Mouse (Mus musculus) layer of hippocampus, postnatal 25 days (tissue): Measurements from ENCODE around the gene Lrp6. TPM values are rescaled to one million over a fixed set of nuclear protein-coding genes. Genes with fewer than 3 reads are reported as not detected.

Source experiments
- DNase-seq, 2 experiments: peaks; one replicate each; pipeline ENCODE4 v3.0.0; 2022; ENCODE audit warnings: mixed read lengths in 2 of 2, low spot score in 1 of 2; ENCODE audit errors: extremely low spot score in 1 of 2
- total RNA-seq, 2 experiments: library from RNA; stranded (reverse); gene quantifications; 2 replicates each; pipeline ENCODE4 v1.2.3; 2021

The Lrp6 gene
- total RNA-seq, result 10 to 100 TPM; 48.3 to 49.3 TPM

DNA sequence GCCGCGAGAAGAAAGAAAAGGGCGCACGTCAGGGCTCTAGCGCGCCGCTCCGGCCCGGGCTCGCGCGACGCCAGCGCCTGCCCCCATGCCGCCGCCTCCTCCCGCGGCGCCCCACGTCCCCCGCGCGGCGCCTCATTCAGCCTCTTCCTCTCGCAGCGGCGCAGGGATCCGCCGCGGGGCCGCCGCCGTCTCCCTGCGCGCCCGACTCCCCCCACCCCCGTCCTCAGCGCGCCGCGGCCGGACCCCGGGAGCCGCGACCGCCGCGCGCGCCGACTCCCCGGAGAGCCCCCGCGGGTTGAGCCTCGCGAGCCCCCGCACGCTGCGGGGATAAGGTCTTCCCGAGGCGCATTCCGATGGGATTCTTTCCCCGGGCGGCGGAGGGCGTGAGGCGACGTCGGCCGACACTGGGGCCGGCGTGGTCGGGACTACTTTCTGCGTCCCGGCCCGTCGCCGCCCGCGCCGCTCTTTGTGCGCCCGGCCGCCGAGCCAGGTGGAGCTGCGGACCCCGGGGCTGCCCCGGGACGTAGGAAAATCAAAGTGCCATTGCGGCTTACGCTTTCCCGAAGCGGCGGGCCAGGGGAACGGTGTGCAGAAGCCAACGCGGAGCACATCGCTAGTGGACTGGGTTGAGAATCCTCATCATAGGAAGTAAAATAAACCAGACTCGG lies at the start of gene Lrp6:
TSS of gene Lrp6 (minus strand) at position 148 of the 668 bp plus-strand sequence.
- DNase-seq, result peak; percentile 69 to 87

DNA sequence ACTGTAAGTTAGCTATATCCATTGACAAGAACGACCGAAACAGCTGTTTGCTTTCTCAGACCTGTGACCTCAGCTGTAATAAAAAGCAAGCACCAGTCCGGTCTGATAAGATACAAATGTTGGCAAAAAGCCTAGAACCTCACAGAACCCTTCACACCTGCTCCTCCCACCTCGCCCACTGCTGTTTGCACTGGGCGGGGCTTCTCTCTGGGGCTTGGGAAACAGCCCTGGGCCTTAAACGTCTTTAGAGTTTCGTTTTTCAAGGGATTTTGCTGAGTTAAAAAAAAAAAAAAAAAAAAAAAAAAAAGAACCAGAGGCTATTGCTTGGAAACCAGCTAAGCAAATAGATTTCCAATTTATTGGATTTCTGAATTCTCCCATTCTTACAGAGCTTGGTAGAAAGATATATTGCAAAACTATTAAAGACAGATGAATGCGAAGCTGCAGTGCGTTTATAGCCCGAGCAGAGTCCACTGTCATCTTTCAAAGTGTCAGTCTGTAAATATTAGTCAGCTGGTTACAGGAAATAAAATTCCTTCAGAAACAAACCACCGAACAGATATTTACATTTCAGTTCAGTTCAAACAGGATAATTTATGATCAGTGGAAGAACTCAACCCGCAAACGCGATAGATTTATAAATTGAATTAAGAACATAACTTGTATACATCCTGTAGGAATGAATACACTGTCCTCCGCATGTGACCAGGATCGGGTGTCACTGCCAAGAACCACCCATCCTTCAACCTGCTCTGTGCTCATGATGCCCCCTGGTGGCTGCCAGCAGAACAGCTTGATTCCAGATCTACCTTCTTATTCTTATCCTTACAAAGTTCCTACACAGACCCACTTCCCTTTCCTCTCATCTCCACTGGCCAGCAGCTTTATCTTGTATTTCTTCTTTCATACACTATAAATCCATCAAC lies 48.2 kb upstream of the Lrp6 start:
- peak; percentile 75 to 93 for DNase-seq

DNA sequence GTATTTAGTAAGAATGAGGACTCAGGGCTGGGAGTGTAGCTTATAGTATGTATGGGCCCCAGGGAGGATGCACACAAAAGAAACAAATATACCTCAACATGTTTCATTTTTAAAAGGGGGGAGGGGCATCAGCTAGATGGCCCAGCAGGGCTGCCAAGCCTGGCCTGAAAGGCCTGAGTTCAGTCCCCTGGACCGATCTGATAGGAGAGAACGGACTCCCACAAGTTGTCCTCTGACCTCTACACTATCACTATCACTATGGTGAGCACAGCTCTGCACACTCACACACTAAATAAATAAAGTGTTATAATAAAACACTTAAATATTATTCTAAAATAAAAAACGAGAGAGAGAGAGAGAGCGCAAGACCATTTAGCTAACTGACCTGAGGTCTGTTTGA lies 47.6 kb upstream of the Lrp6 start:
- no peak for DNase-seq

DNA sequence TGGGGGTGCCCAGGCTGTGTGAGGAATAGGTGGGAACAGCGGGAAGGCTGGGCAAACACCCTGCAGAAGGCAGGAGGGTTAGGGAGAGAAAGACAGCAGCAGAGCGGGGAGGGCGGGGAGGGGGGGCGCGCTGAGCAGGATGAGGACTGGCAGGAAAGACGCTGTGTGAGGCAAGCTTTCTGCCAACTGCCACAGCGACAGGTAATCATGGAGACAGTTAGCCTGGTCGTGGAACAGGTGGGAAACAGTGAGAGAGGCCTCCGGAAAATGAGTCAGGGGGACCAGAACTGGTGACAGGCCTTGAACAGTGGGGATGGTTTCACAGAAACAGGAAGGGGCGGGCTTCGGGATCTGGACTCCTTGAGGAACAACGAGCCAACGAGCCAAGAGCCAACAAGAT lies 45.1 kb upstream of the Lrp6 start:
- no peak for DNase-seq

DNA sequence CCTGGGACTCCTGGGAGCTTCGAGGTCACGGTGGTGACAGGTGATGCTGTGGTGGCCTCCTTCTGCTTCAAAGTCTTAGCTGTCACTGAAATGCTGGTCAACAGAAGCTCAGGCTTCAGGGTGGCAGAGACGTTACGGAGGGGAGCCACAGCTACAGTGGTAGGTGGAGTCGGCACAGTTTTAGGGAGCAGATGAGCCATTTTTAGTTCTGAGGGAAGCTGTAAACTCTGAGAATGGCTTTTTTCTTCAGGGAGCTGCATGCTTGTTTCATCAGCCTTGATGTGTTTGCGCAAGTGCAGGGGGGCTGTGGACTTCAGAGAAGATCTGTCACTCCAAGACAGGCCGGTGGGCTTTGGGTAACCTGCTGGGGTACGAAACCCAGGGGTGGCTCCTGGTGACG lies 43.6 kb upstream of the Lrp6 start:
- DNase-seq, result no peak

DNA sequence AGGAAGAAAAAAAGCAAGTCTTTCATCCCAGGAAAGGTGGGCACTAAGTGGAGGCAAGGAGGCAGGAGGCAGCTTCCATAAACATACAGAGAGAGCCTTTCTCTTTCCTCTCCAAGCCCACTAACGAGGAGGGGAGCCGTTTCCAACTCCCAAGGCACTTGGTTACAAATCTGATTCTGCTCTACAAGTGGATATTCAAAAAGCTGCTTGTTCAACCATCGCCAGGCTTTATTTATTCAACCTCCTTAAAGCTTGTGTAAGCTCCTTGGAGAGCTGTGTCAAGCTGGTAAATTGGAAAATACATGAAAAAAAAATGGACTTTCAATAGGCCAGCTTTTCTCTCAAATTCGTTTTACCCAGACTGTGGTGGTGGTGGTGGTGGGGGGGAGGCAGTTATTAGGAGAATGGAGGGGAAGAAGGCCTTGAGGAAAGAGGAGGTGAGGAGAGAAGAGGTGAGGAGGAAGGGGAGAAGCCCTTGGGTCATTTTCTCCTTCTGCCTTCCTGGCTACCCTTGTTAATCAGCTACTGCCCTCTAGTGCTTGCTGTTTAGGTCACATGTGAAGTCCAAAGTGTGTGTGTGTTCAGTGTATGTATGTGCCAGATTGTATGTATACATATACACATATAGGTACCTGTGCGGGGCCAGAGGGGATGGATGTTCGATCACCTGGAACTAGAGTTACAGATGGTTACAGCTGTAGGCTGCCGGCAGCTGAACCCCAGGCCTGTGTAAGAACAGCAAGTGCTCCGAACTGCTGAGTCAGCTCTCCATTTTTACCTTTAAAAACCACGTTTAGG lies 40.4 kb upstream of the Lrp6 start:
- no peak for DNase-seq

DNA sequence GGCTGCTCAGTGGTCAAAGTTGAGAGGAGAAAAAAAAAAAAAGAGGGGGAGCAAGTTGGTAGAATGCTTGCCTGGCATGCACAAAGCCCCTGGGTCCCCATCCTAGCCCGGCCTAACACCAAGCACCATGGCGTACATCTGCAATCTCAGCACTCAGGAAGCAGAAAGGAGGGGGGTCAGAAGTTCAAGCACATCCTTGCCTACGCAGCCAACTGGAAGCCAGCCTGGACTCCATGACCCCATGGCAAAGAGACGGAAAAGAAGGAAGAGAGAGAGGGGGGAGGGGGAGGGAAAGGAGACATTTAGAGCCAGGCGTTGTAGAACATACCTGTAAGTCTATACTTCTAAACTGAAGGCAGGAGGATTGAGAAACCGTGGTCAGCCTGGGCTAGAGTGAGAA lies 39.8 kb upstream of the Lrp6 start:
- no peak for DNase-seq

DNA sequence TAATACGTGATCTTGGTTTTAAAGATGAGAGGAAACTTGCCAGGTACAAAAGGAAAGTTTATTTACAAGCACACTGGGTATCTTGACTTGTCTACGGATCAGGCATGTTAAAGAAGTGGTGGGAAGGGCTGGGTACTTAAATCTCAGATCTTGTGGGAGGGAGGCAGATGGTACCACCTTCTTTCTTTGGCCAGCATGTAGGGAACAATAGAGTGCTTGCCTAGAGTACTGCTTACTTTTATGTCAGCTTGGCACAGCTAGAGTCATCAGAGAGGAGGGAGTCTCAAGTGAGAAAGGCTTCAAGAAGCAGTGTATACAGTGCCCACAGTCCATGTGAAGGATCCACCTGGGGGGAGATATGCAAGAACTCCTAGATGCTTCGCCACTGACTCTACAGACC lies 38.4 kb upstream of the Lrp6 start:
- DNase-seq, result no peak

DNA sequence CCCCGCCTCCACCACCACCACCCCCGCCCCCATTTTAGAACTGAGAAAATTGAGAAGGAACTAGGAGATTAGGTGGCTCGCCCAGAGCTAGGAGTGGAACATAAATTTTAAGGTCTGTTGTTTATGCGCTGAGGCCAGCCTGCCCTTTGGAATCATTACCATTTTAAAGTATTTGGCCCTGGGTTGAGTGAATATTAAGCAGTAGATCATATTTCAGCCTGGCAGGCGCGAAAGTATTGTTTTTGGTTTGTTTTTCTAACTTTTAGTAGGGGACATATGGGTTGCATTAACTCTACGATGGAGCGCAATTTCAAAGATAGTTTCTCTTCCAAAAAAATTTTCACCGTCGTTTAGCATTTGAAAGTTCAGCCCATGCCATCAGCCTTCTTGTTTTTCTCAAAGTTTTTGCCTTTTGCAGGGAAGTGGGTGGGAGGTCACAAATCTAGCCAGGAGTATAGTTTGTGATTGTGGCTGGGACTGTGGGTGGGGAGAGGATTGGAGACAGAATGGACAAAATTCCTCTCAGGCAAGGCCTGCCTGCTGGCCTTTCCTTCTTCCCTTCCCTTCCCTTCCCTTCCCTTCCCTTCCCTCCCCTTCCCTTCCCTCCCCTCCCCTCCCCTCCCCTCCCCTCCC lies 35.7 kb upstream of the Lrp6 start:
- no peak for DNase-seq

DNA sequence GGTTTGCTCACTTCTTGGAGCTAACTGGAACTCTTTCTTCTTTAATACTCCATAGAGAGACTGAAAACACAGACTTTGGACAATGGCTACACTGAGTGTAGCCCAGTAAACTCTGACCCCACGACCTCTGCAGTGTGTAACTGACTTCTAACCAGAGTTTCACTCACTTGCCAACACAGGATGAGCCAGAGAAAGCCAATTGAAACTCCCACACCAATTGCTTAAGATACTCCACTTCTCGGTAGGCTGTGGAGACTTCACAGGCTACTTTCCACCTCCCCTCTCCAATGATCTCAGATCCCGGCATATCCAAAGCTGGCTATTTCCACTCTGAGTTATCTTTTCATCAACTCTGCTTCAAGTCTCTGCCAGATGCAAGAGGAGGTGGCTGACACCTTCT lies 35.0 kb upstream of the Lrp6 start:
- no peak for DNase-seq

DNA sequence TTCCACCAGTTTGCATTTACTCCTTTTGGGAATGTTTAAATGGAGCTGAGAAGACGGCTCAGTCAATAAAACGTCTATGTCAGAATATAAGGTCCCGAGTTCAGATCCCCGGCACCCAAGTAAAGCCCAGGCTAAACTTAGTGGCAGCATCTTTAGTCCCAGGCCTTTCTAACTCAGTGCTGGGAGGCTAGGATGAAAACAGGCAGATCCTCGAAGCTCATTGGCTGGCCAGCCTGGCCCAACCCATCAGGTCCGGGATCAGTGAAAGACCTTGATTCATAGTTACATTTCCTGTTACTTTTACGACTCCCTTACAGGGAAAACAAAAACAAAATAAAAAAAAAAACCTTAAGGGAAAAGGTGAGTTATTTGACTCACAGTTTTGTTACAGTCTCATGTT lies 34.4 kb upstream of the Lrp6 start:
- DNase-seq, result no peak

DNA sequence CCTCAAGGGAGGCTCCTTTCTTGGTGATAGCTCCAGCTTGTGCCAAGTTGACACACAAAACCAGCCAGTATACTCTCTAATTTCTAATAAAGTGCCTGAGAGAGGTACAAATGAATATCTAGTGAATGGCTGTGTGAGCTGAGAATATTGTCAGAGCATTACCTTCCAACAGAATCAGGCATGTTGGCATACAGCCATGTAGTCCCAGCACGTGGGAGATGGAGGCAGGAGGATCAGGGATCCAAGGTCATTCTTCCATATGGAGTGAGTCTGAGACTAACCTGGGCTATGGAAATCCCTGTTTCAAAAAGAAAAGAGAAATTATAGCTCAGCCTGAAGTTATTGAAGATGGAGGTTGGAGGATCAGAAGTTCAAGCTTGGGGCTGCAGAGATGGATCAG lies 32.5 kb upstream of the Lrp6 start:
- no peak for DNase-seq

DNA sequence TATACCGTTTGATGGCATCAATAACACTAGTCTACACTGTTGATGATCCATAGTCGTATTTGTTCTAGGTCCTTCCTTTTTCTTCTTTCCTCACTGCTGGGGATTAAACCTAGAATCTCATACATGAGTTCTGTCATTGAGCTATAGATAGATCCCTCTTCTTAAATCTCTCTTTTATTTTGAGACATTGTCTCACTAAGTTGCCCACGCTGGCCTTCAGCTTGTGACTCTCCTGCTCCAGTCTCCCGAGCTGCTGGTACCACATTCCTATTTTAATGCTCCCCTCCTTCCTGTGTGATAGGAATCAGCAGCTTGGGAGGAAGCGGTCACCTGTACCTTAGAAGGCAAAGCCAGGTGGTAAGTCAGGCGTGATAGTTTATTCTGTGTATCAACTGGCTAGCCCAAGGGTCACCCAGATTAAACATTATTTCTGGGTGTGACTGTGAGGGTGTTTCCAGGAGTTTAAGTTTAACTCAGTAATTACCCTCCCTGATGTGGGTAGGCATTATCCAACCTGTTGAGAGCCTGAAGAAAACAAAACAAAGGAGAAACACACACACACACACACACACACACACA lies 31.0 kb upstream of the Lrp6 start:
- no peak for DNase-seq

DNA sequence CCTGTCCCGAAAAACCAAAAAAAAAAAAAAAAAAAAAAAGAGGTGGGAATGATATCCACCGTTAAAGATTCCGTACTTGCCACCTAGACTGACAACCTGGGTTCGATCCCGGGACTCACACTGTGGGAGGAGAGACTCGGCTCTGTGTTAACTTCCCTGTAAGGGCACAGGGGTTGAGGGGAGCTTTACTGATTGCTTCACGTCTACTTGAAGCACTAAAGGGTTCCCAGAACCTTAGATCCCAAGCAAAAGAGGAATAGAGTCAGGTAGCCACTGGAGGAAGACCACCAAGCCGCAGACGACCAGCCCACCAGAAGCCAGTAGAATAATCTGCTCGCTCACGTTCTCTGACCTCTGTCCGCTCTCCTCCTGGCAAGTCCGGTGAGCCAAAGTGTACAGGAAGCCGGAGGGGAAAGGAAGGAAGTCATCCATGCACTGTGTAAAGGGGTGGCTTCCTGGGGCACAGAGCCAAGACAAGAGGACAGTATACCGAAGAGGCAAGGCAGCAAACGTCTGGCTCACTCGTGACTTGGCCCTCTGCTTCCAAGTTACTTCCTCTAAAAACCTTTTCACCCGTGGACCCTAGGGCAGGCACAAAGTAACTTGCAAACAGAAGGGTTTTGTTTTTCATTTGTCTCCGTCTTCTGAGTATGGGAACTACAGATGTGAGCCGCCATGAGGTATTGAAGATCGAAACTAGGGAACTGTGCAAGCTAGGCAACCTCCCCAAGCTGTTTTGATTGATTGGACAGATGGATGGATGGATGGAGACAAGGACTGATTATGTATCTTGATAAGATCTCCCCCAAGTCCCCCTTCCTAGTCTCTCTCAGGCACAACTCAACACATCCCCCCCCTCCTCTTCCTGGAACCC lies 28.0 kb upstream of the Lrp6 start:
- no peak for DNase-seq

DNA sequence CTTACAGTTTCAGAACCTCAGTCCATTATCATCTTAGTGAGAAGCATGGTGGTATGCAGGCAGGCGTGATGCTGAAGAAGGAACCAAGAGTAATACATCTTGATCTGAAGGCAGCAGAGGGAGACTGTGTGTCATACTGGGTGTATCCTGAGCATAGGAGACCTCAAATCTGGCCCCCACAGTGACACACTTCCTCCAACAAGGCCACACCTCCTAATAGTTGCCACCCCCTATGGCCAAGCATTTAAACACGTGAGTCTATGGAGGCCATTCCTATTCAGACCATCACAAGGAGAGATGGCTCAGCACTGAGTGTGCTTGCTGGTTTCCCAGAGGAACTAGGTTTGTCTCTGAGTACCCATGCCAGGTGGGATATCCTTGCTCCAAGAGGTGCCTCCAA lies 24.8 kb upstream of the Lrp6 start:
- DNase-seq, result no peak

DNA sequence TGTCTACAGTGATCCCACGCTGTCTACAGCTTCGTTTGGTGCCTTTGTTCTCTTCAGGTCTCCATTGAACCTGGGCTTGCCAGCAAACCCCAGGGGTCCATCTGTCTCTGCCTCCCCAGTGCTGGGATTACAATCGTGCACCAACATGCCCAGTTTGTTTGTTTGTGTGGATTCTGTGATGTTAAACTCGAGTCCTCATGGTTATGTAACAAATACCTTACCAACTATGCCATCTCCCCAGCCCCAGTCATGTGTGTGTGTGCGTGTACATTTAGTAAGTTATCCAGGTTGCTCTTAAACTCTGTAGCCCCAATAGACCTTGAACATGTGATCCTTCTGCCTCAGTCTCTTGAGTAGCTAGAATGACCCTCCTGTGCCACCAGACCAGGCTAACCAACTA lies 19.5 kb upstream of the Lrp6 start:
- DNase-seq, result no peak

DNA sequence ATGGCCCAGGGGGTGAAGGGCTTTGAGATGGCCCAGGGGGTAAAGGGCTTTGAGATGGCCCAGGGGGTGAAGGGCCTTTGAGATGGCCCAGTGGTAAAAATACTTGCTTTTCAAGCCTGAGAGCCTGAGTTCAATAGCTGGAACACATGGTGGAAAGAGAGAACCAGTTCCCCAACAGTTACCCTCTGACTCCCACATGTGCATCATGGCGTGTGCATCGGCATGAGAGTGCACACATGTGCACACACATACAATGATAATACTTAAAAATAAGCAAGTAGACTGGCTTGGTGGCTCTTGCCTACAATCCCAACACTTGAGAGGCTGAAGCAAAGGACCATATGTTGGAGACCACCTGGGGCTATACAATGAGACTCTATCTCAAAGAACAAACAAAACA lies 17.9 kb upstream of the Lrp6 start:
- DNase-seq, result no peak

DNA sequence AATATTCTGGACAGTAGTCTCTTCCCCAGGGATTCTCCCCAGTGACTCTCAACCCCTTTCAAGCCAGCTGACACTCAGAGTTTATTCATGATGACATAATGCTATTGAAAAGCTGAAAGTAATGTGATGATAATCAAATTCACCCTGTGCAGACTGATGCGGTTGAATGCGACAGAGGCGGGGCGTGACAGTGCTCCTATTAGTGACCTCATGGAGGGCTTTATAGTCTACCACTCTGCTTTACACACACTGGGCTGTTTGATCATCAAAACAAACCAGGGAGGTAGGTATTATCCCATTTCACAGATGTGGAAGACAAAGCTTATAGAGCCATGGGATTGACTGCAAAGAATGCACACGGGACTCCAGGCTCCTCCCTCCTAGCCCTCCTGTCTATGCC lies 15.3 kb upstream of the Lrp6 start:
- no peak for DNase-seq

DNA sequence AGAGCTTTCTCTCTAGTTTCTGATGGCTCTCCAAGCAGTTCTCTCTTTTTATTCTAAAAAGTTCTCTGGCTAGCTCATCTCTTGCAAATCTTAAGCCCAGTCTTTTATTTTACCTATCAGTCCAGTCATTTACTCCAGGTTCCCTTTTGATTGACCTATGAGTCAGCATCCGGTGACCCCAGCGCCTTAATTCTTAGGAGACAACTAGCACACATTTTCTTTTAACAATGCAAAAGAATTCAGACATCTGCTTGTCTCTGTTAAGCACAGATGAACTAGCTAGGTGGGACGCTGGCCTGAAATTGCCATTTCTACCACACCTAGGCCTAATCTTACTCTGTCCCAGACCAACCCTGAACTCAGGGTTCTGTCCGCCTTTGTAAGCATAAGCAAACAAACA lies 12.7 kb upstream of the Lrp6 start:
- no peak for DNase-seq
